Mouse (Mus musculus) forebrain, embryonic 16.5 days (tissue): ENCODE data around the gene Tenm1. TPM values are rescaled to one million over a fixed set of nuclear protein-coding genes. Genes with fewer than 3 reads are reported as not detected.

Experiments used
- ATAC-seq: fragments of 200-750 bp; cut with Nextera tagmentation; 2 replicates; pipeline ENCODE4 v1.8.0; 2017; ENCODE audit warnings: mild to moderate bottlenecking, moderate library complexity
- H3K27ac ChIP-seq: fragments of 300-500 bp; sonication (generic); 2 replicates; pipeline ENCODE4 v1.5.1; 2014; ENCODE audit warnings: low read length, control low read depth
- H3K27me3 ChIP-seq: fragments of 300-500 bp; sonication (generic); replicated peaks from 2 replicates; pipeline ENCODE4 v1.6.1; 2014; ENCODE audit warnings: low read length; ENCODE audit not compliant: control insufficient read depth, insufficient read depth
- H3K36me3 ChIP-seq: fragments of 300-500 bp; sonication (generic); 2 replicates; pipeline ENCODE4 v1.6.1; 2014; ENCODE audit not compliant: control insufficient read depth, insufficient read depth
- H3K4me1 ChIP-seq: fragments of 300-500 bp; sonication (generic); replicated peaks from 2 replicates; pipeline ENCODE4 v1.6.1; 2014; ENCODE audit warnings: low read length; ENCODE audit not compliant: control insufficient read depth, insufficient read depth
- H3K4me2 ChIP-seq: fragments of 300-500 bp; sonication (generic); 2 replicates; pipeline ENCODE4 v1.6.1; 2014; ENCODE audit warnings: mild to moderate bottlenecking, low read length, control low read depth
- H3K4me3 ChIP-seq: fragments of 300-500 bp; sonication (generic); replicated peaks from 2 replicates; pipeline ENCODE4 v1.5.1; 2014; ENCODE audit warnings: mild to moderate bottlenecking, low read length, control low read depth
- H3K9ac ChIP-seq: fragments of 300-500 bp; sonication (generic); replicated peaks from 2 replicates; pipeline ENCODE4 v1.6.1; 2014; ENCODE audit warnings: low read depth, low read length, control low read depth
- H3K9me3 ChIP-seq: fragments of 300-500 bp; sonication (generic); 2 replicates; pipeline ENCODE4 v1.6.1; 2016; ENCODE audit warnings: low read length; ENCODE audit not compliant: control insufficient read depth
- WGBS: fragments of 180-500 bp; shearing (Covaris S2); extraction: QIAGEN DNeasy Blood & Tissue Kit; methylation state at CpG from one replicate; pipeline ENCODE4 v1.1.7; 2014; 5-methylcytosine and 5-hydroxymethylcytosine counted together
- polyA plus RNA-seq: library from polyadenylated mRNA; unstranded; fragments of >200 nt; fragmentation: Nextera tagmentation; extraction: Ambion mirVana; gene quantifications from 2 replicates; pipeline ENCODE4 v1.2.1, GENCODE M21; 2015

Gene Tenm1
- 17.6 and 28.5 TPM in 2 replicates for polyA plus RNA-seq

- 15% methylated on average over 15 of the region's 22 CpGs for WGBS
These were observed at the start of gene Tenm1 for GRCm38 (mm10) chrX:43428855-43429263. Gene Tenm1, minus strand, starts transcription at chrX:43429126.

GRCm38 (mm10) chrX:43467311-43467710 is 38.4 kb upstream of the Tenm1 start:
- Histone ChIP-seq H3K4me2 (no peak overlapping the region), H3K9ac (no peak overlapping the region), H3K4me3 (no peak overlapping the region), H3K27me3 (no peaks in the 10 kb centered on the region), H3K4me1 (no peaks in the 10 kb centered on the region), H3K9me3 (no peaks in the 10 kb centered on the region), H3K27ac (no peak overlapping the region), H3K36me3 (no peaks in the 10 kb centered on the region)
- ATAC-seq: no peak

More at GRCm38 (mm10) chrX:43428855-43429263, at the start of gene Tenm1:
- peak within 1 kb of the TSS; percentile 65 for H3K4me2 ChIP-seq
- no peaks in the 10 kb centered on the region for H3K27me3 ChIP-seq
- peak within 1 kb of the TSS; percentile 45 for H3K4me3 ChIP-seq
- H3K36me3 ChIP-seq: no peaks in the 10 kb centered on the region
- no peaks in the 10 kb centered on the region; the same call in 1 of the 2 replicates for H3K4me1 ChIP-seq
- peak; percentile 67 for ATAC-seq
- peak within 1 kb of the TSS; percentile 49 for H3K9ac ChIP-seq
- H3K27ac ChIP-seq: peak within 1 kb of the TSS; percentile 43
- H3K9me3 ChIP-seq: no peaks in the 10 kb centered on the region

- peak; percentile 56 for ATAC-seq
- Histone ChIP-seq H3K36me3 (no peaks in the 10 kb centered on the region), H3K27me3 (no peaks in the 10 kb centered on the region), H3K4me2 (peak overlapping the region; percentile 65), H3K4me3 (peak overlapping the region; percentile 45), H3K4me1 (no peaks in the 10 kb centered on the region; the same call in 1 of the 2 replicates), H3K9ac (peak overlapping the region; percentile 49), H3K27ac (peak overlapping the region; percentile 43; the same call in 1 of the 2 replicates), H3K9me3 (no peaks in the 10 kb centered on the region)
- 13% methylated on average over 11 of the region's 11 CpGs for WGBS
These were observed 1.7 kb upstream of the Tenm1 start for GRCm38 (mm10) chrX:43430581-43430980.

GRCm38 (mm10) chrX:43429982-43430531 is 1.1 kb upstream of the Tenm1 start:
- peak; percentile 66 for ATAC-seq
- peak overlapping the region; percentile 49 for H3K9ac ChIP-seq
- no peaks in the 10 kb centered on the region for H3K27me3 ChIP-seq
- peak overlapping the region; percentile 65 for H3K4me2 ChIP-seq
- no peaks in the 10 kb centered on the region for H3K36me3 ChIP-seq
- H3K4me1 ChIP-seq: no peaks in the 10 kb centered on the region; the same call in 1 of the 2 replicates
- no peaks in the 10 kb centered on the region for H3K9me3 ChIP-seq
- H3K4me3 ChIP-seq: peak overlapping the region; percentile 45
- WGBS: 19% methylated on average over 25 of the region's 25 CpGs
- H3K27ac ChIP-seq: peak overlapping the region; percentile 43

GRCm38 (mm10) chrX:43429337-43429736 is 411 bp upstream of the Tenm1 start:
- Histone ChIP-seq H3K4me1 (no peaks in the 10 kb centered on the region; the same call in 1 of the 2 replicates), H3K9me3 (no peaks in the 10 kb centered on the region), H3K36me3 (no peaks in the 10 kb centered on the region), H3K27me3 (no peaks in the 10 kb centered on the region), H3K9ac (no peak overlapping the region; the same call in none of the 2 replicates), H3K27ac (no peak overlapping the region), H3K4me3 (peak overlapping the region; percentile 45), H3K4me2 (peak overlapping the region; percentile 65)
- ATAC-seq: peak; percentile 14
- 22% methylated on average over 12 of the region's 12 CpGs for WGBS

- peak overlapping the region; percentile 65 for H3K4me2 ChIP-seq
- H3K36me3 ChIP-seq: no peaks in the 10 kb centered on the region
- H3K27me3 ChIP-seq: no peaks in the 10 kb centered on the region
- no peak for ATAC-seq
- peak overlapping the region; percentile 45 for H3K4me3 ChIP-seq
- peak overlapping the region; percentile 49 for H3K9ac ChIP-seq
- no peaks in the 10 kb centered on the region for H3K9me3 ChIP-seq
- H3K4me1 ChIP-seq: no peaks in the 10 kb centered on the region; the same call in 1 of the 2 replicates
- 13% methylated on average over 12 of the region's 12 CpGs for WGBS
- no peak overlapping the region for H3K27ac ChIP-seq
These were observed 963 bp downstream of the Tenm1 start for GRCm38 (mm10) chrX:43427961-43428365.

- no peaks in the 10 kb centered on the region; the same call in 1 of the 2 replicates for H3K4me1 ChIP-seq
- WGBS: 22% methylated on average over 10 of the region's 10 CpGs
- peak overlapping the region; percentile 45 for H3K4me3 ChIP-seq
- ATAC-seq: no peak
- no peaks in the 10 kb centered on the region for H3K36me3 ChIP-seq
- peak overlapping the region; percentile 27 for H3K9ac ChIP-seq
- H3K27ac ChIP-seq: no peak overlapping the region
- no peaks in the 10 kb centered on the region for H3K27me3 ChIP-seq
- H3K4me2 ChIP-seq: peak overlapping the region; percentile 65
- H3K9me3 ChIP-seq: no peaks in the 10 kb centered on the region
These were observed 1.8 kb downstream of the Tenm1 start for GRCm38 (mm10) chrX:43427111-43427510.

- 71% methylated on average over 3 of the region's 3 CpGs for WGBS
- Histone ChIP-seq H3K36me3 (no peaks in the 10 kb centered on the region), H3K4me3 (no peak overlapping the region), H3K27ac (no peak overlapping the region), H3K27me3 (no peaks in the 10 kb centered on the region), H3K9ac (no peak overlapping the region), H3K9me3 (no peaks in the 10 kb centered on the region), H3K4me2 (no peak overlapping the region), H3K4me1 (no peaks in the 10 kb centered on the region)
- no peak for ATAC-seq
These were observed 31.0 kb downstream of the Tenm1 start for GRCm38 (mm10) chrX:43397957-43398356.

- Histone ChIP-seq H3K4me3 (no peak overlapping the region), H3K36me3 (no peaks in the 10 kb centered on the region), H3K27ac (no peak overlapping the region), H3K4me2 (no peak overlapping the region), H3K27me3 (no peaks in the 10 kb centered on the region), H3K4me1 (no peaks in the 10 kb centered on the region), H3K9me3 (no peaks in the 10 kb centered on the region), H3K9ac (no peak overlapping the region)
- no peak for ATAC-seq
- 90% methylated on average over 5 of the region's 5 CpGs for WGBS
These were observed 40.8 kb downstream of the Tenm1 start for GRCm38 (mm10) chrX:43388106-43388505.
